Mouse (Mus musculus) intestine, embryonic 15.5 days (tissue): ENCODE results near the gene Zcchc8. TPM values are rescaled to one million over a fixed set of nuclear protein-coding genes. Genes with fewer than 3 reads are reported as not detected.

Experiments
- ATAC-seq: fragments of 200-750 bp; cut with Nextera tagmentation; 2 replicates; pipeline ENCODE4 v1.8.0; 2017; ENCODE audit warnings: moderate TSS enrichment, moderate library complexity
- H3K27ac ChIP-seq: fragments of 300-500 bp; sonication (generic); 2 replicates; pipeline ENCODE4 v1.5.1; 2015; ENCODE audit warnings: mild to moderate bottlenecking, inconsistent platforms
- H3K27me3 ChIP-seq: fragments of 300-500 bp; sonication (generic); replicated peaks from 2 replicates; pipeline ENCODE4 v1.6.1; 2015; ENCODE audit warnings: inconsistent platforms
- H3K36me3 ChIP-seq: fragments of 300-500 bp; sonication (generic); 2 replicates; pipeline ENCODE4 v1.6.1; 2015; ENCODE audit warnings: inconsistent platforms
- H3K4me1 ChIP-seq: fragments of 300-500 bp; sonication (generic); replicated peaks from 2 replicates; pipeline ENCODE4 v1.6.1; 2015; ENCODE audit warnings: inconsistent platforms
- H3K4me2 ChIP-seq: fragments of 300-500 bp; sonication (generic); replicated peaks from 2 replicates; pipeline ENCODE4 v1.6.1; 2015; ENCODE audit warnings: mild to moderate bottlenecking, inconsistent platforms
- H3K4me3 ChIP-seq: fragments of 300-500 bp; sonication (generic); replicated peaks from 2 replicates; pipeline ENCODE4 v1.5.1; 2015; ENCODE audit warnings: inconsistent platforms
- H3K9ac ChIP-seq: fragments of 300-500 bp; sonication (generic); 2 replicates; pipeline ENCODE4 v1.6.1; 2015; ENCODE audit warnings: inconsistent platforms
- H3K9me3 ChIP-seq: fragments of 300-500 bp; sonication (generic); 2 replicates; pipeline ENCODE4 v1.6.1; 2016; ENCODE audit warnings: inconsistent platforms
- WGBS: fragments of 180-500 bp; shearing (Covaris S2); methylation state at CpG from one replicate; pipeline ENCODE4 v1.1.7; 2015; 5-methylcytosine and 5-hydroxymethylcytosine counted together
- polyA plus RNA-seq: library from polyadenylated mRNA; unstranded; fragments of >200 nt; fragmentation: Nextera tagmentation; extraction: Ambion mirVana; gene quantifications from 2 replicates; pipeline ENCODE4 v1.2.1, GENCODE M21; 2015

The Zcchc8 gene
- polyA plus RNA-seq, 1 experiment from 2014 or later: 68.9 TPM

- WGBS: 45% methylated on average over 7 of the region's 7 CpGs
- H3K9me3 ChIP-seq: no peaks in the 10 kb centered on the region
- no peak for ATAC-seq
- H3K9ac ChIP-seq: no peak overlapping the region
- no peaks in the 10 kb centered on the region for H3K27me3 ChIP-seq
- H3K4me3 ChIP-seq: no peak overlapping the region
- no peak overlapping the region for H3K27ac ChIP-seq
- H3K4me2 ChIP-seq: no peak overlapping the region
- peaks cover 6% of the 10 kb centered on the region; the same call in 1 of the 2 replicates for H3K4me1 ChIP-seq
- H3K36me3 ChIP-seq: no peaks in the 10 kb centered on the region
Measured at GRCm38 (mm10) chr5:123657651-123658050, 63.2 kb downstream of the Zcchc8 start.

GRCm38 (mm10) chr5:123654937-123655336 lies 66.0 kb downstream of the Zcchc8 start:
- H3K27me3 ChIP-seq: no peaks in the 10 kb centered on the region
- WGBS: 60% methylated on average over 5 of the region's 5 CpGs
- no peak for ATAC-seq
- H3K4me3 ChIP-seq: no peak overlapping the region
- H3K9me3 ChIP-seq: no peaks in the 10 kb centered on the region
- H3K36me3 ChIP-seq: no peaks in the 10 kb centered on the region
- no peak overlapping the region for H3K9ac ChIP-seq
- no peak overlapping the region for H3K27ac ChIP-seq
- H3K4me1 ChIP-seq: no peaks in the 10 kb centered on the region
- H3K4me2 ChIP-seq: no peak overlapping the region

DNA sequence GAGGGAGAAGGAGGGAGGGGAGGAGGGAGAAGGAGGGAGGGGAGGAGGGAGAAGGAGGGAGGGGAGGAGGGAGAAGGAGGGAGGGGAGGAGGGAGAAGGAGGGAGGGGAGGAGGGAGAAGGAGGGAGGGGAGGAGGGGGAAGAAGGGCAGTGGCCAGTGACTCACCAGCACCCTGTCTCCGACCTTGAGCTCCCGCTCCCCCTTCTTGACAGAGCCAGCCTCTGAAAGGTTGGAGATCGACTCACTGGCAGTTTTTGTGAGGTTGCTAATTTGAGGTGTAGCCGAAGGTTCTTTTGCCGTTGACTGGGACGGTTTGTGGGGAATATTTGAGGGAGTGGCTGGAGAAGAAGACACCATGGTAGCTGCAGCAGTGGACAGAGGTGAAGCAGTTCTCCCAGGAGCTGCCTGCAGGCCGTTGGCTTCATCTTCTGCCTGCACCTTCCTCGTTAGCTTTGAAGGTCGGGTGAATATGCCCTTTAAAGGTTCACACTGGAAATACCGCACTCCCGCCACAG lies 67.6 kb downstream of the Zcchc8 start:
- Histone ChIP-seq H3K4me1 (no peaks in the 10 kb centered on the region), H3K9me3 (no peaks in the 10 kb centered on the region), H3K4me2 (no peak overlapping the region), H3K36me3 (no peaks in the 10 kb centered on the region), H3K9ac (no peak overlapping the region), H3K27me3 (no peaks in the 10 kb centered on the region), H3K27ac (no peak overlapping the region), H3K4me3 (no peak overlapping the region)
- WGBS: 82% methylated on average over 11 of the region's 11 CpGs
- no peak for ATAC-seq

- Histone ChIP-seq H3K4me1 (no peaks in the 10 kb centered on the region), H3K4me3 (no peak overlapping the region), H3K27ac (no peak overlapping the region), H3K36me3 (peaks cover 2% of the 10 kb centered on the region; the same call in 1 of the 2 replicates), H3K4me2 (no peak overlapping the region), H3K9me3 (no peaks in the 10 kb centered on the region), H3K9ac (no peak overlapping the region), H3K27me3 (no peaks in the 10 kb centered on the region)
- WGBS: 60% methylated on average over 2 of the region's 2 CpGs
- ATAC-seq: no peak
Measured at GRCm38 (mm10) chr5:123650825-123651224, 70.1 kb downstream of the Zcchc8 start.

Other genes starting within 250 kb of the Zcchc8 start
- not detected in 2 replicates for gene Lrrc43, start 231.8 kb downstream of the Zcchc8 start, polyA plus RNA-seq
- gene Il31, start 231.6 kb downstream of the Zcchc8 start, polyA plus RNA-seq: not detected in 2 replicates
- gene B3gnt4, start 210.6 kb downstream of the Zcchc8 start, polyA plus RNA-seq: 0.38 and 0.40 TPM in 2 replicates
- 98.0 and 99.7 TPM in 2 replicates for gene Diablo, start 196.9 kb downstream of the Zcchc8 start, polyA plus RNA-seq
- gene Gm49027, start 195.6 kb downstream of the Zcchc8 start, polyA plus RNA-seq: 10.6 and 11.2 TPM in 2 replicates
- 24.4 and 28.9 TPM in 2 replicates for gene Vps33a, start 148.1 kb downstream of the Zcchc8 start, polyA plus RNA-seq
- 29.9 TPM in 2 replicates for gene Clip1, start 36.5 kb downstream of the Zcchc8 start, polyA plus RNA-seq
- 90.5 and 100 TPM in 2 replicates for gene Rsrc2, start 28.3 kb upstream of the Zcchc8 start, polyA plus RNA-seq
- 19.7 and 21.7 TPM in 2 replicates for gene Kntc1, start 28.6 kb upstream of the Zcchc8 start, polyA plus RNA-seq
- 0.09 TPM in 1 of 2 replicates, not detected in the other for gene Hcar2, start 144.4 kb upstream of the Zcchc8 start, polyA plus RNA-seq
- 2.3 and 2.8 TPM in 2 replicates for gene Hcar1, start 158.9 kb upstream of the Zcchc8 start, polyA plus RNA-seq
- gene Denr, start 186.1 kb upstream of the Zcchc8 start, polyA plus RNA-seq: 117 and 146 TPM in 2 replicates
- gene Gm43518, start 206.3 kb upstream of the Zcchc8 start, polyA plus RNA-seq: 1.5 and 2.2 TPM in 2 replicates
- gene Ccdc62, start 209.6 kb upstream of the Zcchc8 start, polyA plus RNA-seq: 4.7 and 5.1 TPM in 2 replicates